Mouse (Mus musculus) kidney, postnatal 10 days (tissue): Measurements from ENCODE around the gene Ccdc149.
A peak's percentile ranks its signal among the peaks of the same experiment; 100 is the strongest.

Experiments used
- DNase-seq: peaks from one replicate; pipeline ENCODE4 v3.0.0; 2021; ENCODE audit warnings: mixed read lengths

The Ccdc149 gene

GRCm38 (mm10) chr5:52367866-52368840 is 103.2 kb downstream of the Ccdc149 start:
- no peak for DNase-seq

GRCm38 (mm10) chr5:52366661-52367060 is 104.7 kb downstream of the Ccdc149 start:
- DNase-seq: no peak

- DNase-seq: no peak
Observed at GRCm38 (mm10) chr5:52365930-52366329, 105.4 kb downstream of the Ccdc149 start.

GRCm38 (mm10) chr5:52364521-52364920 is 106.8 kb downstream of the Ccdc149 start:
- peak; percentile 50 for DNase-seq

- peak; percentile 85 for DNase-seq
Observed at GRCm38 (mm10) chr5:52363468-52364150, 107.7 kb downstream of the Ccdc149 start, which contains the start of gene Sod3. Gene Sod3, plus strand, starts transcription at chr5:52363791.

- no peak for DNase-seq
Observed at GRCm38 (mm10) chr5:52362776-52363467, 108.4 kb downstream of the Ccdc149 start.

- peak; percentile 26 for DNase-seq
Observed at GRCm38 (mm10) chr5:52360286-52361049, 110.9 kb downstream of the Ccdc149 start.

GRCm38 (mm10) chr5:52358120-52358519 is 113.2 kb downstream of the Ccdc149 start:
- no peak for DNase-seq

GRCm38 (mm10) chr5:52357175-52357754 is 114.1 kb downstream of the Ccdc149 start:
- DNase-seq: peak; percentile 58

GRCm38 (mm10) chr5:52355612-52356011 is 115.7 kb downstream of the Ccdc149 start:
- DNase-seq: no peak

- no peak for DNase-seq
Observed at GRCm38 (mm10) chr5:52354441-52354840, 116.9 kb downstream of the Ccdc149 start.

GRCm38 (mm10) chr5:52352730-52353129 is 118.6 kb downstream of the Ccdc149 start:
- no peak for DNase-seq

- no peak for DNase-seq
Observed at GRCm38 (mm10) chr5:52351561-52351960, 119.8 kb downstream of the Ccdc149 start.

GRCm38 (mm10) chr5:52350451-52350850 is 120.9 kb downstream of the Ccdc149 start:
- no peak for DNase-seq

- DNase-seq: no peak
Observed at GRCm38 (mm10) chr5:52346890-52347289, 124.4 kb downstream of the Ccdc149 start.

- DNase-seq: no peak
Observed at GRCm38 (mm10) chr5:52339134-52339533, 132.2 kb downstream of the Ccdc149 start.

GRCm38 (mm10) chr5:52335590-52335989 is 135.7 kb downstream of the Ccdc149 start:
- peak; percentile 58 for DNase-seq

- no peak for DNase-seq
Observed at GRCm38 (mm10) chr5:52332120-52332519, 139.2 kb downstream of the Ccdc149 start.
